Mouse (Mus musculus) spleen, postnatal 14 days (tissue): ENCODE measurements around the gene Nemf.
"Not testable (repeated sequence)": the region's sequence is repeated elsewhere in the genome, so short reads cannot be mapped to it uniquely, and the experiment has no call there.

Experiments
- DNase-seq, 2 experiments: peaks; one replicate each; pipeline ENCODE4 v3.0.0; 2021 to 2022; ENCODE audit warnings: low spot score in 2 of 2

The Nemf gene

DNA sequence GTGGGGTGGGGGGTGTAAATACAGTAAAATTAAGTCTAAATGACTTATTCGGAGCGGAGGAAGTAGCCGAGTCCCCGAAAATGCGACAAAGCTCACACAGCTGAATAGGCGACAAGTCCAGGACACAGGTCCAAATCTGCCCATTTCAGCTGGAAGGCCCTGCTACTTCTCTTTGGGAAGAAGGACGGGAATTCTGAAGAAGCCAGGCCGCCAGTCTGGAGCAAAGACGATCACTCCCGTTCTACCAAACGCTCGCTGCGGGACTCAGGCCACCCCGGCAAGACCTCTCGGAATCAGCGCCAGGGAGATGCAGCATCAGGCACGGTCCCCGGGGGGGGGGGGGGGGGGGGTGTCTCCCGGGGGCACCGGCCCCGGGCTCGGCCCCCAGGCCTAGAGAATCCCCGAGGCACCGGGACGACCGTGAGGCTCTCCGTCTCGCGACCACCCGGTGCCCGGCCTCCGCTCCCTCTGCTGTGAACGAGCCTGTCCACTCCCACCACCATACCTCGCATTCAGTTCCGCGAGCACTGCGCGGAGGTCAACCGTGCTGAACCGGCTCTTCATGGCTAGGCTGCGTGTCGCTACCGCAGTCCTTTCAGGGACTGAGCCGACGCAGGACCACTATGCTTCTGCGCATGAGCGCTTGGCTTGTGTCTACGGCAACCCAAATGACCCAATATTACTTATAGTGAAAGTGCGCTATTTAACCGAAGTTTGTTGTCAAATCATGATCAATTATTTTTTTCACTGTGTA lies at the start of gene Nemf:
Gene Nemf, minus strand, starts transcription at position 620 of the 754 bp plus-strand sequence.
- DNase-seq = peak; percentile 70 to 79

DNA sequence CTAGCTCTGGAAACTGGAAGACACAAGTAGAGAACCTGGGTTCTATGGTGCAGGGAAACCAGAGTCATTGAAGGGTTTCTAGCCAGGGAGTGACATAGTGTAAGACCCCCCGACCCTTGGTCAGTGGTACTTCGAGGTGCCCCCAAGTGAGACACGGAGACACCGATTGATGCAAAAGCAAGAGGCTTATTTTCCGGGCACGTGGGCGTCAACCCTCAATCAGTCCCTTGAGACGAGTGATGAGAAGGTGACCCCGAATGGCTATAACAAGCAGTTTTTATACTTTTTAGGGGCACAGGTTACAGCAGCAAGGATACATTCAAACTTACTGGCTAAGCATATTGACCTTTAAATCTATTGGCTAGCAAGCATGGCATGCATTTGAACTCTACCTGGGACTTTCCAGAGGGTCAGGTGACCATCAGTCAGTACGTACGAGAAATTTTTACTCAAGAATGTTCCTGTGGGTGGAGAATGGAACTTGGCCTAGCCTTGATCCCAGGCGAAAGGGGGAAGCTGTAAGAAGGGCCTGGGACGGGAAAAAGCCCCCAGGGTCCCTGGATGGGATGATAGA lies 45.7 kb upstream of the Nemf start:
- no peak for DNase-seq

DNA sequence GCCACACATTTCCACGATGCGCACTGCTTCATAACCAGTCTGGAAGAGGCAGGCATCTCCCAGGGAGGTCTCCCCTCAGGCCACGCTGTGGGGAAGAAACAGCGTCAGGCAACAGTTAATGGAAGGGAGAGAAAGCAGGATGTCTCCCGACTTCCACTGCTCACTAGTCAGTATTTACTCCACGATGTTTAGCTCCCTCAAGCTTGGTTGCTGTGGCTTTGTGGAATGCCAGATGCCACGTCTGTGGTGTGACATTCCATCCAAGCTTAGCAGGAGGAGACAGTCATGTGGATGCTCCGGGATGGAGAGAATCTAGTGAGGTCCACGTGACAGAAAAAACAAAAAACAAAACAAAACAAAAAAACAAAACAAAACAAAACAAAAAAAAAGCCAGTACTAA lies 45.1 kb upstream of the Nemf start:
- DNase-seq = no peak

DNA sequence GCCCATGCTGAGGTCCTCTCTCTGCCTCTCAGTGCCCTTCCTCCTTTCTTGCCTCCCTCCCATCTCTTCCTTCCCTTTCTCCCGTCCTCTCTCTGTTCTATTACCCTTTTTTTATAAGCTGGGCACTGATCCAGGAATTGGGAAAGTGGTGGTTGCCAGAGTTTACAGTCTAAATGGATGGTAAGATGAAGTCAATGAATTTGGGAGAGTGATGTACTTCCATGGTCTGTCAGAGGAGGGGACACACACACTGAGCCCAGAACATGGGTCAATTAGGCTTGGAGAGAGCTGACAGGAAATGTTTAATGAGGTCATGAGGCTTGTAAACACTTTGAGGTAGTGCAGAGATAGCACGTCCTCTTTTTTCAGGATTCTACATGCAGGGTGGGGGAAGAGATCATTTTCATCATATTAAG lies 43.9 kb upstream of the Nemf start:
- DNase-seq = no peak

DNA sequence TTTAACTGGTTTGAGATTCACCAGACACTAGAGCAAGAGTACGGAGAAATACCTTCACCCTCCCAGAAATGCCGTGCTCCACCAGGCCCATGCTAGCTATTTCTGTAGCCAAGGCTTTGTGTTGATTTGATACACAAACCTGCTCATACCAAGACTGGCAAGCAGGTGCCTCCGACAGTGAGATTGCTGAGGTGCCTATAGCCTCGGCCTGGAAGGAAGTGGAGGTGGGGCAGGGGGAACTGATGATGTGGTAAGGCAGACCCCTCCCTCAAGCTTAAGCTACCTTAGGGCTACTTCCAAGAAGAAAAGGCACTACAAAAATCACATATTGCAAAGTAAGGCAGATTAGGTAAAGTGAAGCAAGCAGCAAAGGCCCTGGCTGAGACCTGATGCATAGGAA lies 43.4 kb upstream of the Nemf start:
- no peak for DNase-seq

DNA sequence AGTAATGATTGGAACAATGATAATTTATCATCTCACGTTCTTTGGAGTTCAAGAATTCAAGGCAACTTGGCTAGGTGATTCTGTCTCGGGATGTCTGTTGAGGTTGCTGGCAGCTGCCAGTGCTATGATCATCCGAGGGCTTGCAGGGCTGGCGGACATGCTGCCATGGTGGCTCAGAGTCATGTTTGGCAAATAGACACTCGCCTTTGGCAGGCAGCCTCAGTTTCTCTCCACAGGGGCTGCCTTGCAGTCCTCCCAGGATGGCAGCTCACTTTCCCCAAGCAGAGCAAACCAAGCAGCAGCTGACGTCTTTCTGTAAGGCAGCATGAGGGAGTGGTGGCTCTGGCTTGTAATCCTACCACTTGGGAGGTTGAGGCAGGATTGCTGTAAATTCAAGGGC lies 37.5 kb upstream of the Nemf start:
- DNase-seq = no peak

DNA sequence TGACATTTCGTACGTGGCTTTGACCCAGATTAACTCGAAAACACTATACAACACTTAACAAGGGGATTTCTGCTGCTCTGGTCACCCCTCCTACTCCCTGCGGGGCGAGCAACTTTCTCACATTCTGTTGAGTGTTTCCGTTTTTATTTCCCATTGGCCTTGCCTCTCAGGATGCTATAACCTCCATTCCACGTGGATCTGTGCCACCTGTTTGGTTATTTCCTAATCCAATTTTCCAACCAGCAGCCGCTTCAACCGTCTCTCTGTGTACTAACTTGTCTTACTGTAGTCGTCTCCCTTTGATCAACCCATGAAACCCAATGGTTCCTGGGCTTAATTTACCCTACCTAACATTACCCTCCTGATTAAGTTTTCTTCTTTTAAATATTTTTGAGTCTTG lies 36.1 kb upstream of the Nemf start:
- DNase-seq = no peak

DNA sequence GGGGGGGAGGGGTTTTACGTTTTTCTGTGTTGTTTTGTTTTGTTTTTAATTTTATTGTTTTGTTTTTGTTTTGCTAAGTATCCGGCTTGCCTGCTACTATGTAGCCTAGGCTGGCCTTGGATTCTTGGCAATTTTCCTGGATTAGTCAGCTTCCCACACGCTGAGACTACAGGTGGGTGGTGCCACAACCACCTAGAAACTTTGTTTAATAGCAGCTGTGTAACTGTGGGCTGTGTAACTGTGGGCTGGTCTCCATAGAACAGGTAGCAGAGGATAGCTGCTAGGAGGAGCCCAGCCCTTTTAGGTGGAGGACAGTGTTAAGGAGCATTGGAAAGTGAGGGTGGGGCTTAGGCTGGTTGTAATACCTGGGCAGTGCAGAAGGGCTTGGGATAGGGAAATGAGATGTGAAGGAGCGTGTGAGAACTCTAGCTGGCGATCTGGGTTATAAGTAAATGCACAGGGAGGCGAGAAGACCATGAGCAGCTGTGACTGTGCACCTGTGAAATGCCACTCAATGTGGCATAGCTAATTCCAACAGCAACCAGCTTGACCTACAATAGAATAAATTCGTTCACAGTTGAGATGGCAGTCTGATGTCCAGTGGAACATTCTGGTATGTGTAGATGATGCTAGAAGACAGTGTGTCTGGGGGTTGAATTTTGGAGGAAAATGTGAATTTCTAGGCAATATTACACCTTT lies 33.2 kb upstream of the Nemf start:
- no peak for DNase-seq

DNA sequence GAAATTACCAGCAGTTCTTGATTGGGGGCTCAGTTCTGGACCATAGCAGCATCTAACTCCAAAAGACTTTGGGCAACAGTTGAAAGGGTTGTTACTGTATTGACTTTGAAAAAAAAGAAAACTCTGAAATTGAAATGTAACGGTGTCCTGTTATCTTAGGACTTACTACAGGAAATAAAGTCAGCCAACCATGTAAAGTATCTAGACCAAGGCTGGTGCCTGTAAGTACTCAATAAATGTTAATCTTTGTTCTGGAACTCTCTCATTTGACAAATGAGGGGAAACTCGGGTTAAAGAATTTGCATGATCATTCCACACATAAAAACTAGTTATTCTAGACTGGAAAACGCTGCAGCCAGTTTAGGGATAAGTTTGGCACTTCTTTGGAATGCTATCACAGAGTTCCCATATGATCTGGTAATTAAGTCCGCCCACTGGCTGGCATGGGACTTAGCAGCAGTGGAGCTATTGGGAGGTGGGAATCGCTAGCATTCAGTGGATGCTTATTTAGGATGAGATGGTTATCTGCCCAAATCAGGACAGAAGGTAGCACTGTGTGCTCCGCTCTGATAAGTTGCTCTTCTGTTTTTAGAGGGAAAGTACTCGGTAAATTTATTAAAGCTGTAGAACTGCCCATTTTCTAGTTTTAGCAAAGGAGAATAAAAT lies 32.4 kb upstream of the Nemf start:
- no peak for DNase-seq

DNA sequence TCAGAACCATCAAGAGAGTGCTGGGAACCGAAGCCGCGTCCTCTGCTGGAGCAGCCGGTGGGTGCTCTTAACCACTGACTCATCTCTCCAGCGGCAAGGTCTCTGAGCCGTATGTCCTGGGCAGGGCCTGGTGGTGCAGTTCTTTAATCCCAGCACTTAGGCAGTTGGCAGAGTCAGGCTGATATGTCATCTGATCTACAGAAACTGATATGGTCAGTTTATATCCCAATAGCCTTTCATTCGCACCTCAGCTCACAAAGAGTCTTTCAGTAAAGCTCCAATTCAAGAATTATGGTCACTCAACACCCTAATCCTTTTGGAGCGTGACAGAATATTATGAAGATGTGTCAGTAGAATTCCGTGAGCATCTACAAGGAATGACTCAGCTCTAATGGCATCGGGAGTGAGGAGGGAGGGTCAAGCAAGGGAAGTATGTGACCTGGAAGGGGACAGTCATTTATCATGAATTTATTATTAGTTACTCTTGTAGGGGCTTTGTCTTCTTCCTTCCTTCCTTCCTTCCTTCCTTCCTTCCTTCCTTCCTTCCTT lies 31.4 kb upstream of the Nemf start:
- no peak for DNase-seq

DNA sequence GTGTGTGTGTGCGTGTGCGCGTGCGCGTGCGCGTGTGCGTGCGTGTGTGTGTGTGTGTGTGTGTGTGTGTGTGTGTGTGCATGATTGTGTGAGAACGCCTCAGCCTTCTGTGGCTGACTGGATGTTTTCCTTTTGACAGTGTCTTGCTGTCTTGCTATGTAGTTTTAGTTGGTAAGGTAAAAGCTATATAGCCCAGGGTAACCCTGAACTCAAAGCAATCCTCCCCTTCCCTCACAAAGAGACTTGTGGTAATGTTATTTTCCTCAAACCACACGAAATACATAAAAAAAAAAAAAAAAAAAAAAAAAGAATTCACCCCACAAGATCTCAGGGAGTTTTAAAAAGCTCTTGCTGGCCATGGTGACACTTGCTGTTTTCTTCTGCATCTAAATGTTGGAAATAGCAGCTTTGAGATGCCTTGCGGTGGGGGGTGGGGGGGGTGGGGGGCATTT lies 29.3 kb upstream of the Nemf start:
- DNase-seq = not testable (repeated sequence)

DNA sequence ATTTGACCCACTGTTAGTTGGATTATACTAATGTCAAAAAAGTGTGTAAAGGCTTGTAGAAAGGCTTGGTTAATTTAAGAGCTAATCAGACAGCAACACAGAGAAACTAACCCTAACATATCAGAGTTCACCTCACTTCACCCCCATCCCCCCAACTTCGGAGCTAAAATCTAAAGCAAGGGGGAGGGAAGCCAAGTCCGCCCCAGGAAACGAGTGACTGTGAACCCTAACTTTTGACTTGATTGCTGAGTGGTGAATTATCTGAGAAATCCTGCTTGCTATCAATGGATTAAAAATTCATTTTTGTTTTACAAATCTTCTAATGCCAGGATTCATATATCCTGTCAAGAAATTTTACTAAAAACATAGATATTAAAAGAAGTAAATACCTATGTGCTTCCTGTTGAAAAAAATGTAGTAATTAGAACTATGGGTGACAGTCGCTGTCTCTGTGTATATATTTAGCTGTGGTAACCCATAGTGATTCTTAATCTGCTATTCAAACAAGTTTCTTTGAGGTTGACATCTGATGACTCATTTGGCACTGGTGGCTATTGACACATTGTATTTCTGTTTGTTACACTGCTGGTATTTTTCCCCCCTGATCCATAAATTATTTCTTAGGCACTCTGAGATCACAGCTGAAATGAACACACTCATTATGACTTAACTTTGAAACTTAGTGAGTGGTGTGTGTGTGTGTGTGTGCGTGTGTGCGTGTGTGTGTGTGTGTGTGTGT lies 28.7 kb upstream of the Nemf start:
- no peak for DNase-seq

DNA sequence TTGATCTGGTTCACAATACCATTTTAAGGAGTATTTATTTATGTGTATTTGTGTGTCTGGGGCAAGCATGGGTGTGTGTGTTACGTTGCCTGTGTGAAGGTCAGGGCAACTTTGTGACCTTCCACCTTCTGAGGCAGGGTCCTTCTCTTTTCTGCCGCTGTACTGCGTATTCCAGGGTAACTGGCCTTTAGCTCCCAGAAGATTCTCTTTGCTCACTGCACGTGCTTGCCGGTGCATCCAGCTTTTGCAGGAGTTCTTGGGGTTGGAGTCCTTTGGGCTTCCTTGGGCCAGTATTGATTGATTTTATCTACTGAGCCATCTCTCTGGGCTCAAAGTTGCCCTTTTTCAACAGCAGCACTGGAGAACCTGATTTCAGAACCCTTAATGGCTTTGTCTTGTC lies 27.6 kb upstream of the Nemf start:
- DNase-seq = no peak

DNA sequence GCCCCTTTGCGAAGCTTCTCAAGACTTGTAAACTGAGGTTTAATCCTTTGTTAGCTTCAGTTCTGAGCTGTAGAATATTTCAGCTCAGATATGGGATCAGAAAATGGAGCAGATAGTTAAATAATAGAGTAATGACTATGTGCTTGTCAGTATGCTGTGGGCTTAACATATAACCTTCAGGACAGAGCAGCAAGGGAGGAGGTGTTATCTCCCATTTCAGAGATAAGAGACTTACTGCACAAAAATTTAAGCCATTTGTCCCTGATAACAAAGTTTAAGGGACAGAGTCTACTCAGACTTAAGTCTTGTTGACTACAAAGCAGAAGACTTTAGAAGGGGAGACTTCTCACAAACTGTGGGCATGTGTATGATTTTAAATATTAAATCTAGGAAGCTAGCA lies 25.9 kb upstream of the Nemf start:
- no peak for DNase-seq

DNA sequence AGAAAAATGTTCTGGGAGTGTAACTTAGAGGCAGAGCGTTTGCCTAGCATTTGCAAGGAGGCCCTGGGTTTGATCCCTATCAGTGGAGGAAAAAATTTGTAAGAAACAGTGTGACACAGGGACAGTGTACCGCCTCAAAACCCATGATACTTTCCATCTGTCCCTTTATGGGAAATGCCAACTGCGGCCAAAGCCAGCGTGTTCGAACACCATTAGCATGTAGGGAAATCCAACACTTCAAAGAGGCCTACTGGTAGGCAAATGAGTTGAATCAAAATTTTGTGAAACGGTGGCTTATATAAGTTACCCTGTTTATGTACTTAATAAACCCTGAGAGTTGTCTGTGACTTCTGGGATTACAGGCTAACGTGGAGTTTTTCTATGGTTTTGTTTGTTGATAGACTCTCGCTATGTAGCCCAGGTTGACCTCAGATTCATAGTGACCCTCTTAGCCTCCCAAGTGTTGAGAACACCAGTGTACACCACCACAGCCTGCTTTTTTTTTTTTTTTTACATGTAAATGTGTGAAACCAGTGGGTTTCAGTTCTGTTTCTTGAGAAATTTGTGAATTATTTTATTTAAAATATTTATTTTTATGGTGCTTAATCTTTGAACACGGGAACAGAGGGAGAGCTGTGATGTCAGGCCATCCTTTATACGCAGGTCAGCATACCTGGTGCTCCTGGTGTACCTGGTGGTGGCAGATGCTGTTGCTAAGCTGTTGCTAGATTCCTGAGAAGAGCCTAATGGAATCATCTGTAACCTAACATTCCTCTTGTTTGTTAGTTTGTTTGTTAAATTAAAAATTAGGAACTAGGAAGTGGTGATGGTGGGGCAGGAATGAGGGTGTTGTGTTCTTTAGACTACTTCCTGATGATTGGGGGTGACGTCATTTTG lies 21.8 kb upstream of the Nemf start:
- DNase-seq = no peak

DNA sequence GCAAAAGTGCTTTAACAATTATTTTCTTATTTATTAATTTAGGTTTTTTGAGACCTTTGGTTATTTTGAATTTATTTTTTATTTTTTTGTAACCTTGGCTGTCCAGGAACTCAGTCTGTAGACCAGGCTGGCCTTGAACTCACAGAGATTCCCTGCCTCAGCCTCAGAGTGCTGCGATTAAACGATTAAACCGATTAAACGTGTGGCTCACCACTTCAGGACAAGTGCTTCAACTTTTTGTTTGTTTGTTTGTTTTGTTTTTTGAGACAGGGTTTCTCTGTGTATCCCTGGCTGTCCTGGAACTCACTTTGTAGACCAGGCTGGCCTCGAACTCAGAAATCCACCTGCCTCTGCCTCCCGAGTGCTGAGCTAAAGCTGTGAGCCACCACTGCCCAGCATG lies 20.7 kb upstream of the Nemf start:
- not testable (repeated sequence) for DNase-seq

DNA sequence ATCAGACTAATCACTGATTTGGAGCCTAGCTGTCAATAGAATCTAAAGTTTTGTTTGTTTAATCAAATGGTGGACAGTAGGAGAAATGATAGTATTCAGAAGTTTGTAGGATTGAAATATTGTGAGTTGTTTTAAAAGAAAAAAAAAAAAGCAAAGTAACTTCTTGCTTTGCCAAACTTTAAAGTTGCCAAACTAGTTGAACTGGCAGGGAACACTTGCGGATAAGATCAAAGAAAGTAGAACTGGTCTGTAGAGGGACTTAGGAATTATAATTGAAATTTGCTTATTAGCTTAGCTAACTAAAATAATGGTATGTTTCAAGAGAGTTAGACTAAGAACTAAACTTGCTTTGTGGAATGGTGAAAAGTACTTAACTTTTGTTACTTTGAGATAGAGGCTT lies 20.2 kb upstream of the Nemf start:
- no peak for DNase-seq

DNA sequence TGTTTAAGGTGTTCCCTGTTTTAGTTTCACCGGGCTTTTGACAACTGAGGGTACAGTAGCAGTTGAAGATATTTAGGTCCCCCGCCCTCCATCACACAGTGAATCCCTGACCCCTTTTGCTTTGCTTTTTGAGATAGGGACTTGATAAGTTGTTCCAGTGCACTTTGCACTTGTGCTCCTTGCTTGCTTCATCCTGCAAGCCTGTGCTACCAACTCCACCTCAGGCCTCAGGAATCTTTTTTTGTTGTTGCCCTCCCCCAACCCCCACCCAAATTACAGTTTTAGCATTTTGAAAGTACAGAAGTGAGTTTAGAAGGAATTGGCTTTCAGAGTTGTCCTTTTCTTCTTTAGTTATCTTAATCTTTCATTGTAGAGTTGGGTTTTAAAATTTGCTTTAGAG lies 19.2 kb upstream of the Nemf start:
- DNase-seq = no peak

DNA sequence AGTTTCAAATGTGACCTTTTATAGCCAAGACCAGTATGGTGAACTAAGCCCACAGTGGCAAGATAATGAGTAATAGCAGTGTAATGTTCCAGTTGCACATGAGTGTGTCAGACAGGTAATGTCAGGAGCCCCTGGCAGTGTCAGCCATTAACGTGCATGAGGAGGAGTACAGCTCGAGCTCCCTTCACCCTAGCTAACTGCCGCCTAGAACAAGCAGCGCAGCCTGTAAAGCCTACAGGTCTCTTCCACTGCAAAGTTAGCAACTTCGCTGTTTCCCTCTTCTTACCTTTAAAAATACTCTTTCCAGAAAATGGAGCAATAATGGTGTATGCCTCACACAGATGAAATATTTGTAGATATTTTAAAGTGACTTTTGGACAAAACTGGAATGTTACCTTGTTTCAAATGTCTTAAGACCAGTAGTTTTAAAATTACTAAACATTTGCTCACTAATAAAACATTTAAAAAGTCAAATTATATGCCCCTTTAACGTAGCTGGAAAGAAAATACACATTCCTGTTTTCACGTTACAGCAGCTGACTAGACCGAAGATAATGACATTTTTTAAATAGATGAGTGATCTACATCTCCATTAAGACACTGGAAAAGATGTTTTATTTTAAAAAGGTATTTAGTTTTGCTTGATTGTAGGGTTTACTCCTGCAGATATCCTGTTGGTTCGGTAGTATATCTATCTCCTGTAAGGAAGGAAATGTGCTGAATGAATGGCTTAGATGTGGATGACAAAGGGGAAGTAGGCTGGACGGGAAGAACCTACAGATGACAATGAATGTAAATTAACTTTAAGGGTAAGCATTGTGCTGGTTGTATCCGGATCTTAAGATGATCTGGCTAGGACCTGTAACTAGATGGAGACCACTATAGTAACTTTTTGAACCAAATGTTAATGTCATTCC lies 17.1 kb upstream of the Nemf start:
- no peak for DNase-seq
